Mouse (Mus musculus) G1E (cell line): ENCODE results near the gene Zkscan14.

Experiments
- CTCF ChIP-seq: IDR thresholded peaks from 2 replicates; pipeline ENCODE4 v1.5.1; 2012; ENCODE audit warnings: low read depth, low read length, inconsistent platforms, mixed read lengths
- GATA1 ChIP-seq: IDR thresholded peaks from 2 replicates; pipeline ENCODE4 v1.6.1; 2012; ENCODE audit warnings: borderline replicate concordance, low read length, inconsistent platforms, mixed read lengths
- GATA2 ChIP-seq: IDR thresholded peaks from 2 replicates; pipeline ENCODE4 v1.6.1; 2012; ENCODE audit warnings: low read depth, low read length, inconsistent platforms, borderline replicate concordance
- POLR2AphosphoS5 ChIP-seq: IDR thresholded peaks from 2 replicates; pipeline ENCODE4 v1.6.1; 2012; ENCODE audit warnings: low read depth, low read length, inconsistent platforms; ENCODE audit not compliant: insufficient replicate concordance
- TAL1 ChIP-seq: conservative IDR thresholded peaks from 2 replicates; pipeline ENCODE4 v1.6.1; 2012; ENCODE audit warnings: low read depth, low read length, inconsistent platforms, mixed read lengths

- TF ChIP-seq CTCF: no peak
- TF ChIP-seq GATA1: no peak
- no peak for TF ChIP-seq TAL1
- TF ChIP-seq POLR2AphosphoS5: no peak
- TF ChIP-seq GATA2: no peak
Observed at GRCm38 (mm10) chr5:145161361-145161760, 40.3 kb downstream of the Zkscan14 start.
